Mouse (Mus musculus) midbrain, embryonic 10.5 days (tissue): ENCODE data around the gene Trap1. TPM values are rescaled to one million over a fixed set of nuclear protein-coding genes. Genes with fewer than 3 reads are reported as not detected.

Experiments
- DNase-seq: peaks from one replicate; pipeline ENCODE4 v3.0.0-alpha.2; 2017; ENCODE audit warnings: low spot score
- H3K27ac ChIP-seq: fragments of 300-500 bp; sonication (generic); replicated peaks from 2 replicates; pipeline ENCODE4 v1.5.1; 2016; ENCODE audit warnings: mild to moderate bottlenecking
- H3K27me3 ChIP-seq: fragments of 300-500 bp; sonication (generic); 2 replicates; pipeline ENCODE4 v1.6.1; 2016; ENCODE audit warnings: low read depth, mild to moderate bottlenecking; ENCODE audit not compliant: poor library complexity, severe bottlenecking
- H3K36me3 ChIP-seq: fragments of 300-500 bp; sonication (generic); 2 replicates; pipeline ENCODE4 v1.6.1; 2016; ENCODE audit warnings: mild to moderate bottlenecking, moderate library complexity
- H3K4me1 ChIP-seq: fragments of 300-500 bp; sonication (generic); 2 replicates; pipeline ENCODE4 v1.6.1; 2016
- H3K4me3 ChIP-seq: fragments of 300-500 bp; sonication (generic); 2 replicates; pipeline ENCODE4 v1.5.1; 2016; ENCODE audit warnings: mild to moderate bottlenecking, moderate library complexity
- H3K9me3 ChIP-seq: fragments of 300-500 bp; sonication (generic); replicated peaks from 2 replicates; pipeline ENCODE4 v1.6.1; 2016; ENCODE audit warnings: mild to moderate bottlenecking
- WGBS: fragments of 180-500 bp; shearing (Covaris S2); methylation state at CpG from one replicate; pipeline ENCODE4 v1.1.7; 2016; 5-methylcytosine and 5-hydroxymethylcytosine counted together
- microRNA-seq: library from miRNA; unstranded; fragments of <30 nt; microRNA quantifications from one replicate; pipeline ENCODE4, GENCODE M21; 2017
- polyA plus RNA-seq: library from polyadenylated mRNA; unstranded; fragments of >200 nt; fragmentation: Nextera tagmentation; extraction: Ambion mirVana; gene quantifications from 2 replicates; pipeline ENCODE4 v1.2.1, GENCODE M21; 2016

The Trap1 gene
- polyA plus RNA-seq, 1 experiment from 2014 or later = 90.6 TPM

DNA sequence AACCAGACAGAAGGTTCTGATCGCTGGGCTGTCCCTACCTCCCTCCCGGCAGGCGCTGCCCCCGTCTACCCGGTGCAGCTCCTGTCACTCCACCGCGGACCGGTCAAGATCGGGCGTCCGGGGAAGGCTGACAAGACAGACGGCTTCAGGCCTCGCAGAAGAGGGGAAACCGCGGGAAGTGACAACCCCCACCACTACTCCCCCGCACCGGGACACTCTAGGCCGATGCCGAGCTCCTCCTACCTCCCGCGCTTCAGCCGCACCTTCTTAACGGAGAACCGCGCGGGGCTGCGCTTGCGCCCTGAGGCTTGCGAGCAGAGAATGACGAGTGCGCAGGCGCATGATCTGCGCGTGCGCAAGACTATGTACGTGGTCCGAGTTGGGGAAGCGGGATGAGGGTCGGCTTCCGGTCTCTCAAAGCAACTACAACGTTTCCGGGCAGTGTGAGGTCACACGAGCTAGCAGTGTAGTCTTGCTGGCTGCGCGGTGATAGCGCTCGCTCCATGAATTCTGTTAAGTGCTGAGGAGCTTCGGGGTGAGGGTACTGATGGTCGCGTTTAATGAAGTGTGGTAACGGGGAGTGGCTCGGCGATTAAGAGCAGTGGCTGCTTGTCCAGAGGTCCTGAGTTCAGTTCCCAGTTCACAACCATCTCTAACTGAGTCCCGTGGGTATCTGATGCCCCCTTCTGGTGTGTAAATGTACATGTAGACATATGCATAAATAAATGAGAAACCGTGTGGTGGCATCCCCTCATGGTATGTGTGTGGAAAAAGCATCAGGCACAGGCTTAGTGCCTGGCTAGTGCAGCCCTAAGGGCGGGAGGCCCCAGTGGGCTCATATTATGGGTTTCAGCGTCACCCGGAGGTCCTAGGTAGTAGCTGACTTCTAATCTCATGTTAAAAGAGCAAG lies 73.9 kb downstream of the Trap1 start, which contains the start of gene Slx4:
Slx4 (minus strand) TSS at position 282 of the 910 bp plus-strand sequence.
- Histone ChIP-seq H3K4me1 (peaks cover 21% of the 10 kb centered on the region), H3K36me3 (peaks cover 28% of the 10 kb centered on the region)
- WGBS = 1% methylated on average over 58 of the region's 58 CpGs

More for the DNA sequence above, 73.9 kb downstream of the Trap1 start, which contains the start of gene Slx4:
- H3K9me3 ChIP-seq = 0 out of 2 replicates have a peak, but pooled peaks cover 7% of the 10 kb centered on the region
- peak within 1 kb of the TSS; percentile 90 for H3K27ac ChIP-seq
- DNase-seq = peak; percentile 95
- H3K4me3 ChIP-seq = peak within 1 kb of the TSS; percentile 90
- H3K27me3 ChIP-seq = no peaks in the 10 kb centered on the region

Small RNA genes lying within 50 kb of the gene (microRNA-seq; reads per million reads assigned to microRNA genes)
- gene Gm23413 = not detected

Other genes starting within 250 kb of the Trap1 start
- gene Olfr15, start 246.9 kb downstream of the Trap1 start, polyA plus RNA-seq = not detected in 2 replicates
- 1.00 and 1.3 TPM in 2 replicates for gene Zfp174, start 230.6 kb downstream of the Trap1 start, polyA plus RNA-seq
- gene Naa60, start 205.5 kb downstream of the Trap1 start, polyA plus RNA-seq = 60.7 and 68.7 TPM in 2 replicates
- 7.0 and 10.8 TPM in 2 replicates for gene Zfp597, start 193.3 kb downstream of the Trap1 start, polyA plus RNA-seq
- 4.1 and 5.1 TPM in 2 replicates for gene Gm20695, start 193.2 kb downstream of the Trap1 start, polyA plus RNA-seq
- gene 1700037C18Rik, start 169.1 kb downstream of the Trap1 start, polyA plus RNA-seq = 5.0 and 8.5 TPM in 2 replicates
- gene Cluap1, start 169.0 kb downstream of the Trap1 start, polyA plus RNA-seq = 22.5 and 27.2 TPM in 2 replicates
- 0.81 and 0.89 TPM in 2 replicates for gene Nlrc3, start 101.2 kb downstream of the Trap1 start, polyA plus RNA-seq
- 22.5 and 25.2 TPM in 2 replicates for gene Slx4, start 74.1 kb downstream of the Trap1 start, polyA plus RNA-seq
- 5.3 and 6.5 TPM in 2 replicates for gene Dnase1, start 40.9 kb downstream of the Trap1 start, polyA plus RNA-seq
- gene Crebbp, start 136.2 kb upstream of the Trap1 start, polyA plus RNA-seq = 27.7 and 30.2 TPM in 2 replicates